Mouse (Mus musculus) lung, embryonic 16.5 days (tissue): ENCODE measurements around the gene Zranb1. TPM values are rescaled to one million over a fixed set of nuclear protein-coding genes. Genes with fewer than 3 reads are reported as not detected.

Source experiments
- ATAC-seq: fragments of 200-750 bp; cut with Nextera tagmentation; 2 replicates; pipeline ENCODE4 v1.8.0; 2017; ENCODE audit warnings: low read depth, mild to moderate bottlenecking, moderate library complexity
- H3K27ac ChIP-seq: fragments of 300-500 bp; sonication (generic); 2 replicates; pipeline ENCODE4 v1.5.1; 2014; ENCODE audit warnings: mild to moderate bottlenecking, control low read depth, low read length
- H3K27me3 ChIP-seq: fragments of 300-500 bp; sonication (generic); 2 replicates; pipeline ENCODE4 v1.6.1; 2014; ENCODE audit warnings: low read depth, low read length, mixed read lengths; ENCODE audit not compliant: control insufficient read depth, insufficient read depth
- H3K36me3 ChIP-seq: fragments of 300-500 bp; sonication (generic); 2 replicates; pipeline ENCODE4 v1.6.1; 2014; ENCODE audit warnings: low read length; ENCODE audit not compliant: control insufficient read depth, insufficient read depth
- H3K4me1 ChIP-seq: fragments of 300-500 bp; sonication (generic); replicated peaks from 2 replicates; pipeline ENCODE4 v1.6.1; 2014; ENCODE audit warnings: low read length, mixed read lengths; ENCODE audit not compliant: control insufficient read depth, insufficient read depth
- H3K4me2 ChIP-seq: fragments of 300-500 bp; sonication (generic); 2 replicates; pipeline ENCODE4 v1.6.1; 2014; ENCODE audit warnings: low read depth, low read length, control low read depth
- H3K4me3 ChIP-seq: fragments of 300-500 bp; sonication (generic); 2 replicates; pipeline ENCODE4 v1.5.1; 2014; ENCODE audit warnings: mild to moderate bottlenecking, low read length, control low read depth
- H3K9ac ChIP-seq: fragments of 300-500 bp; sonication (generic); 2 replicates; pipeline ENCODE4 v1.6.1; 2014; ENCODE audit warnings: low read length, control low read depth
- H3K9me3 ChIP-seq: fragments of 300-500 bp; sonication (generic); 2 replicates; pipeline ENCODE4 v1.6.1; 2016; ENCODE audit warnings: low read length; ENCODE audit not compliant: control insufficient read depth
- WGBS: fragments of 180-500 bp; shearing (Covaris S2); extraction: QIAGEN DNeasy Blood & Tissue Kit; methylation state at CpG from one replicate; pipeline ENCODE4 v1.1.7; 2014; 5-methylcytosine and 5-hydroxymethylcytosine counted together
- polyA plus RNA-seq: library from polyadenylated mRNA; unstranded; fragments of >200 nt; fragmentation: Nextera tagmentation; extraction: Ambion mirVana; gene quantifications from 2 replicates; pipeline ENCODE4 v1.2.1, GENCODE M21; 2015

Zranb1 gene
- polyA plus RNA-seq, 1 experiment from 2014 or later = 8.6 TPM

GRCm38 (mm10) chr7:133003421-133003820 is 72.5 kb downstream of the Zranb1 start:
- Histone ChIP-seq H3K4me3 (no peak overlapping the region), H3K36me3 (peaks cover 9% of the 10 kb centered on the region), H3K9ac (no peak overlapping the region), H3K27ac (no peak overlapping the region), H3K27me3 (no peaks in the 10 kb centered on the region), H3K4me2 (no peak overlapping the region), H3K4me1 (peaks cover 8% of the 10 kb centered on the region), H3K9me3 (no peaks in the 10 kb centered on the region)
- ATAC-seq = peak; percentile 41; the same call in 1 of the 2 replicates
- WGBS = 14% methylated on average over 3 of the region's 3 CpGs

GRCm38 (mm10) chr7:133005772-133006171 is 74.8 kb downstream of the Zranb1 start:
- 73% methylated on average over 7 of the region's 7 CpGs for WGBS
- Histone ChIP-seq H3K36me3 (no peaks in the 10 kb centered on the region; the same call in 1 of the 2 replicates), H3K27ac (no peak overlapping the region), H3K9me3 (no peaks in the 10 kb centered on the region), H3K4me1 (peaks cover 12% of the 10 kb centered on the region), H3K4me3 (no peak overlapping the region), H3K27me3 (no peaks in the 10 kb centered on the region), H3K9ac (no peak overlapping the region), H3K4me2 (no peak overlapping the region)
- no peak for ATAC-seq

DNA sequence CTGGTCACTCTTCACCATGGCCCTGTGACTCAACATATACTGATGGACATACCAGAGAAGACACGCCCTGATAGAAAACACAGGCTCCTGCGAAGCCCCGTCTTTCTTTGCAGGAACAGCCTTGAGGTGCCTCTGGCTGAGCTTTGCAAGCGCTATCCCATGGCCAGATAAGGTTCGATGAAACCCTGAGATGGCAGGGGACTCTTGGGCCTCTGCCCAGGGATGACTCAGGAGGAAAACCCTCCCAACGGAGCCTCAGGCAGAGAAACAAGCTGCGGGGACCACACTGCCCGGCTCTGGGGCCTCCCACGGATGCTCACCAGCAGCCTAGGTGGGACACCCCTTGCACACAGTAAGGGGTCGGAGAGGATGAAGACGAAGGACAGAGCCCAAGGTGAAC is 76.4 kb downstream of the Zranb1 start:
- no peak; the same call in 1 of the 2 replicates for ATAC-seq
- 64% methylated on average over 11 of the region's 11 CpGs for WGBS
- Histone ChIP-seq H3K4me1 (peaks cover 25% of the 10 kb centered on the region), H3K4me3 (no peak overlapping the region), H3K27ac (no peak overlapping the region), H3K9me3 (no peaks in the 10 kb centered on the region), H3K4me2 (no peak overlapping the region), H3K27me3 (no peaks in the 10 kb centered on the region), H3K36me3 (no peaks in the 10 kb centered on the region; the same call in 1 of the 2 replicates), H3K9ac (no peak overlapping the region)

GRCm38 (mm10) chr7:133008663-133009062 is 77.7 kb downstream of the Zranb1 start:
- Histone ChIP-seq H3K4me1 (peaks cover 37% of the 10 kb centered on the region), H3K4me2 (no peak overlapping the region), H3K4me3 (no peak overlapping the region), H3K36me3 (no peaks in the 10 kb centered on the region; the same call in 1 of the 2 replicates), H3K9me3 (no peaks in the 10 kb centered on the region), H3K27ac (no peak overlapping the region), H3K9ac (no peak overlapping the region), H3K27me3 (no peaks in the 10 kb centered on the region)
- ATAC-seq = no peak
- 84% methylated on average over 4 of the region's 4 CpGs for WGBS

- Histone ChIP-seq H3K36me3 (no peaks in the 10 kb centered on the region; the same call in 1 of the 2 replicates), H3K27me3 (no peaks in the 10 kb centered on the region), H3K4me1 (peaks cover 36% of the 10 kb centered on the region), H3K9ac (no peak overlapping the region), H3K4me2 (no peak overlapping the region), H3K4me3 (no peak overlapping the region), H3K27ac (no peak overlapping the region), H3K9me3 (no peaks in the 10 kb centered on the region)
- WGBS = 80% methylated on average over 8 of the region's 8 CpGs
- ATAC-seq = no peak
Observed at GRCm38 (mm10) chr7:133009676-133010075, 78.7 kb downstream of the Zranb1 start.

DNA sequence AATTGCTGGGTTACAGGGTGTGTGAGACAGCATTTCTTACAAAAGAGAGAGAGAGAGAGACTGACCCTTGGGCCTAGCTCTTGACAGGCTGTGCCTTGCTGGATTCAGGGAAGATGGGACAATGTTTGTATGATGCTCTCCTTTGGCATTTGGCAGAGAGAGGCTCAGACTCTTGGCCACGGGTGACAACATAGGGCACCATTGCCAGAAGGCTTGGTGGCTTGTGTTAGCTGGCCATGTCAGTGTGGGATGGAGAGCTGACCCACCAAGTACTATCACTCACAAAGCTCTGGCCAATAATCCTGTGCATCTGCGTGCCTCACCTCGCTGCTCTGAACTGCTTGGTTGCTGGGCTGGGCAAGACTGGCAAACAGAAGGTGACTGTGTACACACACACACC is 79.5 kb downstream of the Zranb1 start:
- WGBS = 80% methylated on average over 3 of the region's 3 CpGs
- no peak for ATAC-seq
- Histone ChIP-seq H3K9me3 (no peaks in the 10 kb centered on the region), H3K27ac (no peak overlapping the region), H3K4me3 (no peak overlapping the region), H3K9ac (no peak overlapping the region), H3K36me3 (no peaks in the 10 kb centered on the region; the same call in 1 of the 2 replicates), H3K27me3 (no peaks in the 10 kb centered on the region), H3K4me1 (peaks cover 39% of the 10 kb centered on the region), H3K4me2 (no peak overlapping the region)

GRCm38 (mm10) chr7:133011191-133011590 is 80.2 kb downstream of the Zranb1 start:
- Histone ChIP-seq H3K27me3 (no peaks in the 10 kb centered on the region), H3K27ac (no peak overlapping the region; the same call in 1 of the 2 replicates), H3K36me3 (no peaks in the 10 kb centered on the region; the same call in 1 of the 2 replicates), H3K9me3 (no peaks in the 10 kb centered on the region), H3K9ac (no peak overlapping the region), H3K4me2 (no peak overlapping the region), H3K4me1 (peaks cover 40% of the 10 kb centered on the region), H3K4me3 (no peak overlapping the region)
- 26% methylated on average over 5 of the region's 5 CpGs for WGBS
- no peak; the same call in 1 of the 2 replicates for ATAC-seq

DNA sequence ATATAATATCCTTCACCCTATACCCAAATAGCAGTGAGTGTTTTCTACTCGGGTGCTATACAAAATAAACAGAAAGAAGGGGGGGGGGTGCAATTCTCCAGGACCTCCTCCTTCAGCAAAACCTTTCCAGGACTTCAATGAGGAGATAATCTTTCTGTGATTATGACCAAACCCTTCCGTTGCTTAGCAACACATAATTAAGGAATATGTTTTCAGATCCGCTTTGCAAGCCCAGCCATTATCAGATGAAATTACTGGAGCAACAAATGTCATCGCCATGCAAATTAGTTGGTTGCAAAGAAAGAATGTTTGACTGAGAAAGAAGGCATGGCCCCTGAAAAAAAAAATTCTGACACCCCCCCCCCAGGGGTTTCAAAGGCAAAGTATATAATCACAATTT is 80.7 kb downstream of the Zranb1 start:
- Histone ChIP-seq H3K9me3 (no peaks in the 10 kb centered on the region), H3K27ac (no peak overlapping the region; the same call in 1 of the 2 replicates), H3K36me3 (no peaks in the 10 kb centered on the region; the same call in 1 of the 2 replicates), H3K27me3 (no peaks in the 10 kb centered on the region), H3K4me3 (no peak overlapping the region), H3K9ac (no peak overlapping the region), H3K4me2 (no peak overlapping the region), H3K4me1 (peaks cover 40% of the 10 kb centered on the region)
- WGBS = 36% methylated on average over 4 of the region's 4 CpGs
- no peak for ATAC-seq

- Histone ChIP-seq H3K9ac (no peak overlapping the region), H3K9me3 (no peaks in the 10 kb centered on the region), H3K27ac (no peak overlapping the region), H3K4me2 (no peak overlapping the region), H3K36me3 (no peaks in the 10 kb centered on the region; the same call in 1 of the 2 replicates), H3K4me3 (no peak overlapping the region), H3K4me1 (peaks cover 36% of the 10 kb centered on the region), H3K27me3 (no peaks in the 10 kb centered on the region)
- ATAC-seq = no peak
- 36% methylated on average over 14 of the region's 14 CpGs for WGBS
Observed at GRCm38 (mm10) chr7:133012637-133013366, 81.9 kb downstream of the Zranb1 start.
